Mouse (Mus musculus) lung, postnatal 25 days (tissue): Measurements from ENCODE around the gene Agap1.

Experiments
- DNase-seq: peaks from one replicate; pipeline ENCODE4 v3.0.0; 2022; ENCODE audit warnings: low spot score

Agap1 gene

DNA sequence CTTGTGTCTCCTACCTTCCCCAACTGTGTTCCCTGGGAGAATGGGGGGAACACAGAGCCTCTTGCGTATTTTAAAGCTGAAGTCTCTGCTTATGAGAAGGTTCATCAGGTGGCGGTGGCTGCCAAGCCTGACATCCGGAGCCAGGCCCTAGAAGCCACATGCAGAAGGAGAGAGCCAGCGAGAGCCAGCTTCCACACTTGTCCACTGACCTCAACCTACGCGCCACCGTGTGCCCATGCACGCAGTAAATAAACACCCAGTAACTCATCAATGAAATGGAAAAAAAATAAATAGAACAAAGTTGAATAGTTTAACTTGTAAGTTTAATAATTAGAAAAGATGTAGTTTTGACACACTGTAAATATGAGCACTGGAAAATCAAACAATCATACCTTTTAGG is 455.2 kb downstream of the Agap1 start:
- no peak for DNase-seq

DNA sequence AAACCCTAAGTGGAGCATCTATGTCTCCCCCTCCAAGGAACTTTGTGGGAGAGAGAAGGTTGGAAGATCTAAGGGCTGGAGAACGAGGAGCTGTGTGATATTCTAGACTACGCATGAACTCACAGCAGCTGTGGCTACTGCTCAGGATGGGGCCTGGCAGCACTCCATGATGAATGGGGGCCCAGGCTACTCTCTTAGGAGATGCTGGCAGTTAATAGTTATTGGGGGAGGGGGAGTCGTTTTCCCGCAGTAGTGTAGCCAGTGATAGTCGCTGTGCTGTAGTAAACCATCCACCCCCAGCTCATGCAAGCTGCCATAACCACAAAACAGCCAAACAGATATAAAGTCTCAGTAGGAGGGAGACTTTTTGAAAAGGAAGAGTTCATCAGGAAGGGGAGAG is 457.8 kb downstream of the Agap1 start:
- no peak for DNase-seq

DNA sequence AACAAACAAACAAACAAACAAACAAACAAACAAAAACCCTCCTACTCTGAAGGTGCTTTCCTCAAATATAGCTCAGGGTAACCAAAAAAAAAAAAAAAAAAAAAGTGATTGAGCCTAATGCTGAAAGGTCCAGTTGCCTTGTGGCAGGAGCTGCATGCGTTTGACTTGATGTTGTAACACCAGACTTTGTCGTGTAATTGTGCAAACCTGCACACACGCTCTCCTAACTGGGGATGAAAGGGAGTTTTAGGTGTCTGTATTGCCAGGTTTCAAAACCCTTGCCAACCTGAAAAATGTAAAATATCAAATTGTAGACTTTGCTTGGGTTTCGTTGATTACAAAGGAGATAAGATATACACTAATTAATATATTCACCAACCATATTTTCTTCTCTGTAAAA is 459.0 kb downstream of the Agap1 start:
- DNase-seq: no peak

DNA sequence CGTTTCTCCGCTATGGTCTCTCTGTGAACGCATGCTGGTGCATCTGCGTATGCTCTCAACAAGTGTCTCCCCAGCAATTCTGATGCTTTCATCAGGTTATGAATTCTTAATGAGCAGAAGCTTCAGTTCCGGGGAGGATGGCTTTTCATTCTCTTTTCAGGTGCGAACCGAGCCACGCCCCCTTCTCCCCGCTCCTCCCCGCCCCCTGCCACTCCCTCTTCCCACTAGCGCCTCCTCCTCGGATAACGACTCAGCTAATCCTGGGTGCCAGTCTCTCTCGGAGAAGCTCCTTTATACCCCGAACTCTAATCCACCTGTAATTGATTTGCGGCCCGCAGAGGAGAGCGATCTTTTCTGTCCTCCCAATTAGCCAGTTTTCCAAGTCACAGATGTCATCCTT is 463.5 kb downstream of the Agap1 start:
- no peak for DNase-seq

DNA sequence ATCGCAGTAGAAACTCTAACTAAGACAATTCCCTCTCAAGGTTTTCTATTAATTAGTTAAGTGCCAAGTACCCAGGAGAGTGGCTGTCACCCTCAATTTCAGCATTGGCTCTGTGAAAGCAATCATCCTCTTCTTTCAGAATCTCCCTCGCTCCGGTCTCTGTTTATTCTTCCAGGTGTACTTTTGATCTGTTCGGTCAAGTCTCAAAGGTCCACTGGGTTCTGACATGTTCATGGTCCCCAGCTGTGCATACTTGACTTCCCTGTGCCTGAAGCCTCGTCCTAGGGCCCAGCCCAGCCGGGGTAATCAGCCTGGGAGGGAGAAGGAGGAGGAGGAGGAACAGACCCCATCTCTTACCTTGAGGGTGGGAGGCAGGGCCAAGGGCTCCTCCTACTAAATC is 464.6 kb downstream of the Agap1 start:
- no peak for DNase-seq

DNA sequence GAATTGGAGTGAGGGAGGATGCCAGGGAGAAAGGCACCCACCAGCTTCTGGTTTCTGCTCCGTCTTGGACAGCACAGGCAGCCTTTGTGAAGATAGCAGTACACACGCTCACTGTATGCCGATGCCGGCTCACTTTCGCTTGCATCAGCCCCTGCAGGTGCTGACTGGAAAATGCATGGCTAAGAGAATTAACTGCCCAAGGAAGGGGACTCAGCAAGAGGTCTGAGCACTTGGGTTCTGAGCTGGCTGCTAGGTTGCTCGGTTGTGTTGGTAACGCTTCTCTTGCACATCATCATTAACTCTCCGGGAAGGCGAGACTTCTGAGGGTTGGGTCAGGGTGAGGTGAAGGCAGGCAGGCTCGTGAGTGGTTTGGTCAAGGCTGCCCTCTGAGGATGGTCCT is 467.2 kb downstream of the Agap1 start:
- no peak for DNase-seq

DNA sequence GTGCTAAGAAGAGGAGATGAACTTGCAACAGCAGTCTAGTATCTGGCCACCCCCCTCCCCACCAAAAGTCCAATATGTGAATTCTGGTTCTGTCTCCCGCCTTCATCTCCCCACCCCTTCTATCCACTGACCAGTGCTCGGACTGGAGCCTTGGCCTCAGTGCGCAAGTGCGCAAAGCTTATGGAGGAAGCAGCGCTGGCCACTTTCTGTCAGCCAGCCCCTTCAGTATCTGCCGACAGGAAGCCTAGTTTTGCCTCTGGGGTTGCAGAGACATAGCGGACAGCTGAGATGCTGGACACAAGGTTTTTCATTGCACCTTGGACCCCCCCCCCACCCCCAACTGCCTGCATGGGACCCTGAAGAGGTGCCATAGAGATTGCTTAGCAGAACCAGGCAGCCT is 467.7 kb downstream of the Agap1 start:
- DNase-seq: no peak

DNA sequence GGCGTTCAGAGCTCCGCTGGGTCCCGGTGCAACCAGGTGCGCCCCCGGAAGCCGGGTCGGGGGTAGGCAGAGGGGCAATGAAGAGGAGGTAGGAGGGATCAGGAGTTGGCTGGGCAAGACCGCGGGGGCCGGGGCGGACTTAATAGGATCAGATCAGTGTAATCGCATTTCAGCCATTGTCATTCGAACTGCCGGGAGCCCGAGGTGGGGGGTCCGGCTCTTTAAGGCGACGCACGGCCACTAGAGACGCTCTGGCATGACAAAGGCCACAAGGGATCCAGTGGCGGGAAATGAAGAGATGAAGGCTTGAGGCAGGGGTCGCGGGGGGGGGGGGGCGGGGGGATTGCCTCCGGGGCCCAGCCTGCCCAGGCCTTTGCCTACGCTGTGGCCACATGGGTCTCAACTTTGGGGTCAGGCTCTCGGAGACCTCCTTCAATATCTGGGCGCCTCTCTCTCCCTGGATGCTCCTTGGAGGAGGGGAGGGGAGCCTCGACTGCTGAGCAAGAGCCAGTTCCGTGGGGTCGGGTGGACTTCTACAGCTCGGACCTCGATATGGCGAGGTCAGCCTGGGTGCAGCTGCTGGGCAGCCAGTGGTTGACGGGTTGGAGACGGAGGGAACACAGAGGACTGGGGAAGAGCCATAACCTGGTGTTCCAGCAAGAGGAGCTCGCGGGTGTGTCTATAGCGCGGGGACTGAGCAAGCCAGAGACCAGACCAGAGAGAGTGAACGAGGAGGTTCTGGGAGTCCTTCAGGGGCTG is 468.5 kb downstream of the Agap1 start:
- DNase-seq: no peak

DNA sequence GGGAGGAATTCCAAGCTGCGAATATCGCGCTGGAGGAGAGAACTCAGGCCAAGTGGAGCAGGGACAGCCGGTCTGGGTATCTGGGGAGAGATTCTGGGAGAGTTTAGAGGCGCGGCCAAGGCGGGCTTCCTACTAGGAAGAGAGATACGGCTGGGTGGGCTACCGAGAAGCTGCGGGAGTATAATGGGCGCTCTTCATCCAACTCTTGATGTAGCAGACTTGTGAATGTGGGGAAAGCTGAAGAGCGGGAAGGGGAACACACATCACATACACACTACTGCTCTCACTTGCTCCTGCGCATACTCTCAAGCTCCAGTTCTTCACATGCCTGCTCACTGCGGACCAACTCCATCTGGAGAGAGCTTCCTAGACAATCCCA is 469.0 kb downstream of the Agap1 start:
- no peak for DNase-seq

DNA sequence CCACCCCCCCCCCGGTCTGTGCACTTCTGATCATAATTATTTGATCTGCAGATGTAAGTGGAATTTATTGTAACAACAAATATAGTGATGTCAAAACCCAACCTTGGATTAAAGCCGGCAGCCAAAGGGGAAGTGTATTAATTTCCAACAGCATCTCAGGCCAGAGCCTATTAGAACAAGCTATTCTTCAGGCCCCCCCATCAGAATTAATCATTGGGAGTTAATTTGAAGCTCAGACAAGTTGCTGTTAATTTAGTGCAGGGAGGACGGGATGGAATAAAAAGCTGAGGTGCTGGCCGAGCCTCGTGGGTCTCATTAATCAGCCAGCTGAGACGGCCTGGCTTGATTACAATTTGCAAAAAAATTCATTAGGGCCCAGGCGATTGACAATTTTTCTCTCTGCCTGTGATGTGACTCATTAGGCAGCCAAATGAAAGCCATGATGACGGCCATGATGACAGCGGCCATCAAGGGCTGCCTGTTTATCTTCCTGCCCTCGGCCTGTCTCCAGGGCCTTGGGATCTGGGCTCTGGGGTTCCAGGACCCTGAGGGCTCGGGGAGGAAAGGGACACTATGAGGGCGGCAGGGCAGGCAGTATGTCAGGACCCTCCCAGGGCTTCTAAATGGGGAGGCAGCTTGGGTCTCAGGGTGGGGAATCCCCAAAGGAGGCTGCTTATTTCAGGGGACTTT is 471.0 kb downstream of the Agap1 start:
- DNase-seq: no peak

DNA sequence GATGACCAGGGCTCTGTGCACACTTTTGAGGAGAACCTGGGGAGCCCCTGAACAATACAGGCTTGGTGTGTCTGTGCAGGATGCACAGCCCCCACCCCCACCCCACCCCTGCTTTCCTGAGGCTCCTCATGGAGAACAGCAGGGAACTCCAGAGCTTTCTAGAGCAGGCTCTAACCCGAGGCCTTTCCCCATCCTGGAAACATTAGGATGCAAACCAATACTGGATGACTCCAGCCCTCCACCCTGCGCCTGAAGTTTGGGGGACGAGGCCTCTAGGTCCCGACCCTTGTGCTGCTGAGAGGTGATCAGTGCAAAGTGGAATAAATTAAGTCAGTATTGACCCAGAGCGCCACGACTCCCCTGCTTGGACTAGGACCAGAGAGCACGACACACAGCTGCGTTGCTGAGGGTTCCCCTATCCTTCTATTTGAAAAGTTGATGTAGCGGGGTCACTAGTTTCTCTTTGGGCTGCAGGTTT is 472.0 kb downstream of the Agap1 start:
- DNase-seq: no peak

DNA sequence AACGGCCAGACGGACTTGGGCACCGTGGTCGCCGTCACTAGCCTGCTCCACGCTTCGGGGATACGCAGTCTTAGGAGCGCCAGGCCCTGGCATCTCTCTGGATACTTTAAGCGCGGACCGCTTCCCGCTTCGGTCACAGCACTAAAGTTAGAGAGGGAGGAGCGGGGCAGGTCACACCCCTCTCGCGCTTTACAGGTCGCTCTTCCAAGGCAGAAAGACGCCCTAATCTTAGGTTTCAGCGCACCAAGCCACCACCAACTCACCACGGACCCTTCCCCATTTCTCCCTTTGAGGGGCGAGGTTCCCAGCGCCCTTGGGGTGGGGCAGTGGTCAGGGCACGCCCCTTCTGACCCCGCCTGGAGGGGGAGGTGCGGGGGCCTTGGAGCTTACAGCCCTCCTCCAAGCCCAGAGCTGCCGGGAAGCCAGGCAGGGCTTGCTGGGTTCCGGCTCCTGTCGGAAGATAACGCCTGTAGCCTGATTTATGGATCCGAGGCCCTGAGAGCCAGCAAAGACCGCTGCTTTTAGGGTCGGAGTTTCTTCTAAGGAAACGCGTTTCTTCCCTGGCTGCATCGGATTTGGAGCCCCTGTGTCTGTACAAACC is 472.6 kb downstream of the Agap1 start:
- DNase-seq: no peak

DNA sequence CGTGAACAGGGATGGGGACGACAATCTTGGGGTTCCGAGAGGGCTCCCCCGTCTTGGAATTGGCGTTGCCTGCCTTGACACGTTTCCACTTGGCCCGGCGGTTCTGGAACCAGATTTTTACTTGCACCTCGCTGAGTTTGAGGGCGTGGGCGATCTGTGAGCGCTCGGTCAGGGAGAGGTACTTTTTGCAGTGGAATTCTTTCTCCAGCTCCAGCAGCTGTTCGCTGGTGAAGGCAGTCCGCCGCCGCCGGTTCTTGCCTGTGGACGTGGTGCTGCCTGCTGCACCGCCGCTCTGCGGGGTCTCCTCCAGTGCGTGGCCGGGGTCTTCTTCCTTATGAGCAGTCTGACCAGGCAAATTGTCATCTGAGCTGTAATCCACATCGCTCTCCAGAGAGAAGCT is 474.1 kb downstream of the Agap1 start:
- no peak for DNase-seq

DNA sequence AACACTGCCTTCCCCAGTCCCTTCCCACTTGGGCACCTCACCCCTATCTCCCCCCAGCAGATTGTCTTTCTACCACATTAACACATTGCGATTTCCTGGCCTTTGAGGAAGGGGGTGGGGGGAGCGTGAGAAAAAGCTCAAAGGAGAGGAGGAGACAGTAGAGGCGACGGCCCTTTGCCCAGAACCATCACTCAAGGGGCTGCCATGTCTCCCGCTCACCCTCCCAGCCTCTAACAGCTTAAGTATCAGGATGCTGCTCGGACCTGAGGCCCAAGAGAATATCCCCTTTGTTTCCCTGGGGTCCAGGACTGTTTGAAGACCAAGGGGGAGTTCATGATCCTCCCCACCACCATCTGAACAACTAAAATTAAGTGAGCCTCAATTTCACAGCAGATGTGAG is 474.6 kb downstream of the Agap1 start:
- no peak for DNase-seq

DNA sequence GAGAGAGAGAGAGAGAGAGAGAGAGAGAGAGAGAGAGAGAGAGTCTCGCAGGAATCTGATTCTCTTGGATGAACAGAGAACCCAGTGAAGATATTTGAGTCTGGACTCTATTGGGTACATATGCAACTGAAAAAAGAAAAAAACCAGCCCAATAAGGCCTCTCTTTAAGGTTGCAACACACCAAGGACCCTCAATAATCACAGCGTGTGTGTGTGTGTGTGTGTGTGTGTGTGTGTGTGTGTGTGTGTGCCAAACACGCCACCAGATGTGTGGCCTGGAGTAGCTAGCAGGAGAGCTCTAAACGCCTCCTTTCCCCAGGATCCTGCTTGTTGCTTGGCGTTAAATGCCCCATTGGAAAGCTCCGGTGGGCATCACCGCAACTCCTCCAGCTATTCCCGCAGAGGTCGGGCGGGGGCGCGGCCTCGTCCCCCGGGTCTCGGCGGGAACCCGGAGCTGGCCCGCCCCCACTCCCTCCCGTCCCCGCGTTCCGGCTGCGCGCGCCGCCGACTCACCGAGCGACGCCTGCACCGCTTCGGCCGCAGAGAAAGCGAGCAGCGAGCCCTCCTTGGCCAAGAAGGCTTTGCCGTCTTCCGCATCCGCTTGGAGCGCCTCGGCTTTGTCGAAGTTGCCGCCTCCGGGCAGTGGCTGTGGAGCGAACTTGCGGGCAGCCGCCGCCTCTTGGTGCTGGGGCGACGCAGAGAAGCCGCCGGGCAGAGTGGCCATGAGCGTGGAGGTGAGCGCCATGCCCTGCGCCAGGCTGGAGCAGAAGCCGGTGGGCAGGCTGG is 475.3 kb downstream of the Agap1 start:
- DNase-seq: no peak

DNA sequence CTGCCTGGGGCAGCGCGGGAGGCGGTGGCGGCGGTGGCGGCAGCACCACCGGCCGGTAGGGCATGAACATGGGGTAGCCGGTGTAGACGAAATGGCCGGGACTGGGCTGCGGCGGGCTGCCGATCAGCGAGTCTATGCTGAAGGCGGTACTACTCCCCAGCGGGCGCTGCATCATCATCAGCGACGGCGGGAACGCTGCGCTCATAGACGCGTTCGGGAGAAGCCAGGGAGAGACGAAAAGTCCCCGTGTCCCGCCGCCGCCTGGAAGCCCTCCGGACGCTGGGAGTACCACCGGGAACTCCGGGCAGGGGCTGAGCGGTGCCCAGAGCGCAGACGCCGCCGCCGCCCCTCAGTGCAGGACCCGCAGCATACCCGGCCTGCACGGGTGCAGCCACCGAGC is 475.9 kb downstream of the Agap1 start:
- no peak for DNase-seq

DNA sequence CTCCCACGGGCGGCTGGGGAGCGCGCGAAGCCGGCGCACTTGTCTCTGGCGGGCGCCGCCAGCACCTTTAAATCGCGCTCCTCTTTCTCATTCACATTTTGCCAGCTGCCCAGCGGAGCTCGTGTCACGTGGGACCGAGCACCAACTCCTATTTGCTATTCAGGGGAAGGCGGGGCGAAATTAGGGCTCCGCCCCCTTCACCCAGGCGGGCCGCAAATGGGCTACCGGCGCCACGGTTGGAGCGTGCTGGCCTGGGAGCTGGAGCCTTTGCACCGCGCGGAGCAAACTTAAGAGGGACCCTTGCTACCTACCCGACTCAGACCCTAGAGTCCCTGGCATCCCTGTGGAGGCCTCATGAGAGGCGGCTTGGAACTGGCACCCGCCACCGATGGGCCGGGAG is 476.5 kb downstream of the Agap1 start, which contains the start of gene Gbx2:
Gene Gbx2, minus strand, starts transcription at position 60 of the 400 bp plus-strand sequence.
- DNase-seq: peak; percentile 20

DNA sequence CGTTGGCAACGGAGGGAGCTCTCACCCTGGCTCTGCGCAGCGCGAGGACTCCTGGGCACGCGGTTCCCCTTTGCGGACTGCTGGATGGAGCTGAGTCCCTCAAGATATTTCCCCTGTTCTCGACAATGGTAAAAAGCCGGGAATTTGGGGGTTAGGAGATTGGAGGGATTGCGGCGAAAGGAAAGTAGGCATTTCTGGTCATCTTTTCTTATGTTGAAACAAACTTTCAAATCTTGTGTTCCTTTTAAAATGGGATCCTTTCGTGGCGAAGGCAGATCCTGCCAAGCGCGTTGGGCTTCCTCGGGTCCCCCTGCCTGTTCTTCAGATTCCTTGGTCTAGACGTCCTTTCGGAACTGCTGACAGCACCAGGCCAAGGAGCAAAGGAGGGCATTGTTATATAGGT is 477.4 kb downstream of the Agap1 start:
- DNase-seq: no peak

DNA sequence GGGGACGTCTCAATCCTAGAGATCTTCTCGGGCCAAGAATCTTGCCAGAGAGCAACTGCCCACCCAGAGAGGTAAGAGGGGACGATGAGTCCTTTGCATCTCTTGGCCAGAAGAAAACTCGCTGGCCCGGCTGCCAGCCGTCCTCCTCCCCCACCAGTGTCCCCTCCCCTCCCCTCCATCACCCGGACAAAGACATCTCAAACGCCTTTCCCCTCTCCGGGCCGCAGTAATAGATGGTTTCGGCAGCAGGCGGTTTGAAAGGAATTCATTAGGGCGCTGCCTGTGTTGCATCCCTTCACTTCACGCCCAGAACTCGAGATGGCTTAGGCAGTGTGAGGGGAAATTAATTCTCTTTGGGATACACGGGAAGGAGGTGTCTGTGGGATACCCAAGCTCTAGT is 478.0 kb downstream of the Agap1 start:
- no peak for DNase-seq

DNA sequence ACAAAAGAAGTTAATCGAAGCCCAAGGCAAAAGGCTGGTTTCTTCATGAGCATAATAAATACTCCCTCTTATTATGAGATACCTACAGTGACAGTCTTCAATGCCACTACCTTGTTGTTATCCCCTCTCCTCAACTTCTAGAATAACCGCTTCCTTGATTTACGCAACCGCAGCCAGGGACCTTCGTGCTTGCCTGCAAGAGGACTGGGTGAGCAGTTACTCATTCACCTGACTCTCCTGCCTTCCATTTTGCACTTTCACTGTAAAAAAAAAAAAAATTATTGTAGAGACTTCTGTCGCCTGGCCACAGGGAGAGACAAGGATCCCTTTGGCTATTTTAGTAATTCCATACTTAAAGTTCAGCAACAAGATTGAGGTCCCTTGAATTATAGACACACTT is 478.4 kb downstream of the Agap1 start:
- DNase-seq: no peak

DNA sequence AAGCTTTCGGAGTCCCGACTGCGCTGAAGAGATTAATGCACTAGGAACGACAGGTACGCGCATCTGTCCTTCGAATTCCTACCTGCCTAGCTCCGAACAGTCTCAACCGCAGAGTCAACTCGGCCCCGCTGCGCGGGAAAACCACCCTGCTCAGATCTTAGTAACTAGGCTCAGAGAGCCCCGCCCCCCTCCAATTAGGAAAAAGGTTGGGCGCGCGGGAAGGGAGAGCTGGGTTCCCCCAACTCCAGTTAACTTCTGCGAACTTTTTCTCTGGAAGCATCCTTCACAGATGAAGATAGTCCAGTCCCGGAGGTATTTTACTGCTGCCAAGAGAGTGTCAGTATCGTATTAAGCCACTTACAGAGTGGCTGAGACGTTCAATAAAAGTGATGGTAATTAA is 479.2 kb downstream of the Agap1 start:
- no peak for DNase-seq
